Mouse (Mus musculus): Measurements from ENCODE around the gene Acad10.

DNA sequence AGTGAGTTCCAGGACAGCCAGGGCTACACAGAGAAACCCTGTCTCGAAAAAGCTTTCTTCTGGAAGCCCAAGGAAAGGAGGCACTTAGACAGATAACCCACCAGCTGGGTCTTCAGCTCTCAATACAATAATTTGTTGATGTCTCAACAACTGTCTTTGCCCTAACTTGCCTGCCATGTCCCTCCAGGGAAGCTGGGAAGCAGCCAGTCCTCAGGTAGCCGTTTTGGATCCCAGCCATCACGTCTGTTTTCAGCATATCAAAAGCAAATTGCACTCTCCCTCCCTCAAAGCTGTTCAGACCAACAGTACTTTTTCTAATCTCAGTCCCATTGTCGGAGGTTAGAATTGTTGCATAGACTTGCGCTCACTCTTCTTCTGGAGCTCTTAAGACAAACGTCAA lies 3.8 kb upstream of the Acad10 start:
- TF ChIP-seq CTCF (IDR thresholded peaks at IDR 0.05; ENCODE audit: low read depth) = no peak
- TF ChIP-seq EP300 (IDR thresholded peaks at IDR 0.05; ENCODE audit: low read depth) = no peak
